In genomic region chr2:102117402-102117760, GRCm38 (mm10) we compare ENCODE assay signal across 12 mouse cellular contexts.
DNase-seq lines count a peak whose midpoint lies in the region; ATAC-seq and TF ChIP-seq lines count a peak whose summit lies in the region.
"Had no signal": no experiment of that assay in that cellular context is flagged by ENCODE, and none has a peak within 500 bp of the region (broad histone marks: within the 10 kb centered on the region; RNA-seq: fewer than 3 reads in every experiment).

No protein-coding gene starts in this region.

- H3K4me2 ChIP-seq in heart, postnatal 0 days (ENCODE audit: low read depth, low read length): no peak overlapping the region
- H3K4me2 ChIP-seq in stomach, embryonic 14.5 days (replicated peaks; ENCODE audit: low read depth, low read length): no peak overlapping the region
- H3K4me2 ChIP-seq in stomach, postnatal 0 days (replicated peaks; ENCODE audit: low read depth): no peak overlapping the region
- no peak overlapping the region for H3K4me2 ChIP-seq in hindbrain, embryonic 15.5 days
- H3K4me2 ChIP-seq: liver, embryonic 15.5 days had no signal

- TF ChIP-seq CTCF in heart, postnatal 0 days (IDR thresholded peaks at IDR 0.05; ENCODE audit: low read depth): no peak
- no peak for TF ChIP-seq CTCF in stomach, postnatal 0 days (IDR thresholded peaks at IDR 0.05; ENCODE audit: low read depth)

- intact Hi-C loops in heart, postnatal 10 days (cut with DNase I): no loop called here

- ATAC-seq in heart, postnatal 0 days (ENCODE audit: insufficient read depth, low read depth): no peak
- ATAC-seq in stomach, embryonic 14.5 days (ENCODE audit: insufficient number of reproducible peaks, insufficient read depth, low FRiP score, low read depth): no peak
- ATAC-seq in stomach, postnatal 0 days (ENCODE audit: low FRiP score, low TSS enrichment): no peak
- ATAC-seq in hindbrain, embryonic 15.5 days (ENCODE audit: low FRiP score, low read depth): peak; percentile 29

- 61% methylated on average over 6 of the region's 6 CpGs for WGBS in heart, postnatal 0 days
- 56% methylated on average over 6 of the region's 6 CpGs for WGBS in stomach, embryonic 14.5 days
- WGBS in stomach, postnatal 0 days: 58% methylated on average over 6 of the region's 6 CpGs
- 37% methylated on average over 6 of the region's 6 CpGs for WGBS in hindbrain, embryonic 15.5 days

- H3K9ac ChIP-seq in heart, postnatal 0 days (replicated peaks; ENCODE audit: low read depth, low read length): no peak overlapping the region
- H3K9ac ChIP-seq in stomach, embryonic 14.5 days (replicated peaks; ENCODE audit: low read depth, low read length): no peak overlapping the region
- no peak overlapping the region for H3K9ac ChIP-seq in stomach, postnatal 0 days (ENCODE audit: low read length)
- no peak overlapping the region for H3K9ac ChIP-seq in hindbrain, embryonic 15.5 days
- H3K9ac ChIP-seq: liver, embryonic 15.5 days had no signal

- H3K4me1 ChIP-seq in heart, postnatal 0 days (ENCODE audit: control insufficient read depth, insufficient read depth): peaks cover 33% of the 10 kb centered on the region
- peaks cover 50% of the 10 kb centered on the region for H3K4me1 ChIP-seq in stomach, embryonic 14.5 days (ENCODE audit: control insufficient read depth, insufficient read depth, low read length)
- peaks cover 5% of the 10 kb centered on the region for H3K4me1 ChIP-seq in stomach, postnatal 0 days (replicated peaks; ENCODE audit: control insufficient read depth, insufficient read depth)
- peaks cover 54% of the 10 kb centered on the region for H3K4me1 ChIP-seq in hindbrain, embryonic 15.5 days (replicated peaks)

- TF ChIP-seq EP300 in heart, postnatal 0 days (IDR thresholded peaks at IDR 0.05; ENCODE audit: low read depth): no peak
- TF ChIP-seq EP300 in stomach, postnatal 0 days (optimal IDR thresholded peaks at IDR 0.05): no peak

- H3K4me3 ChIP-seq in heart, postnatal 0 days (ENCODE audit: low read depth, low read length): no peak overlapping the region
- H3K4me3 ChIP-seq in stomach, embryonic 14.5 days (ENCODE audit: low read depth, low read length): no peak overlapping the region
- H3K4me3 ChIP-seq in stomach, postnatal 0 days (ENCODE audit: low read depth, low read length): no peak overlapping the region
- no peak overlapping the region for H3K4me3 ChIP-seq in hindbrain, embryonic 15.5 days
- H3K4me3 ChIP-seq: liver, embryonic 15.5 days had no signal

- peak overlapping the region; percentile 65; the same call in 1 of the 2 replicates for H3K27ac ChIP-seq in heart, postnatal 0 days (ENCODE audit: low read depth)
- H3K27ac ChIP-seq in stomach, embryonic 14.5 days (ENCODE audit: low read length): 0 out of 2 replicates have a peak overlapping the region, but pooled peaks have one; percentile 30
- no peak overlapping the region; the same call in 1 of the 2 replicates for H3K27ac ChIP-seq in stomach, postnatal 0 days (replicated peaks)
- H3K27ac ChIP-seq in hindbrain, embryonic 15.5 days (replicated peaks): no peak overlapping the region; the same call in 1 of the 2 replicates
- H3K27ac ChIP-seq: liver, embryonic 15.5 days had no signal

- no peak for DNase-seq in heart, postnatal 0 days (ENCODE audit: low spot score)
- no peak for DNase-seq in heart, postnatal 10 days
- DNase-seq in stomach, postnatal 0 days (ENCODE audit: low spot score): no peak
- DNase-seq in thymus, postnatal 36 days: peak; percentile 40 to 63
- no peak for DNase-seq in right cerebral cortex, adult 18-20 months
- no peak for DNase-seq in spleen, postnatal 36 days (ENCODE audit: low spot score in 2 of 2)
- DNase-seq: adrenal gland, postnatal 10 days; cerebellum, postnatal 14 days; heart, postnatal 4 days had no signal

- H3K9me3 ChIP-seq in heart, postnatal 0 days (replicated peaks; ENCODE audit: control insufficient read depth, low read length): no peaks in the 10 kb centered on the region
- H3K9me3 ChIP-seq in stomach, embryonic 14.5 days (ENCODE audit: control insufficient read depth, low read depth, low read length): no peaks in the 10 kb centered on the region
- no peaks in the 10 kb centered on the region for H3K9me3 ChIP-seq in stomach, postnatal 0 days (ENCODE audit: control insufficient read depth, low read length)
- H3K9me3 ChIP-seq in hindbrain, embryonic 15.5 days: no peaks in the 10 kb centered on the region
- H3K9me3 ChIP-seq: liver, embryonic 15.5 days had no signal

- H3K36me3 ChIP-seq in heart, postnatal 0 days (replicated peaks; ENCODE audit: control insufficient read depth, insufficient read depth, low read length): no peaks in the 10 kb centered on the region
- no peaks in the 10 kb centered on the region for H3K36me3 ChIP-seq in stomach, embryonic 14.5 days (ENCODE audit: control insufficient read depth, insufficient read depth, low read length)
- H3K36me3 ChIP-seq in stomach, postnatal 0 days (ENCODE audit: control insufficient read depth, insufficient read depth, low read length): no peaks in the 10 kb centered on the region
- no peaks in the 10 kb centered on the region for H3K36me3 ChIP-seq in hindbrain, embryonic 15.5 days
- H3K36me3 ChIP-seq: liver, embryonic 15.5 days had no signal

- no peaks in the 10 kb centered on the region for H3K27me3 ChIP-seq in heart, postnatal 0 days (ENCODE audit: control insufficient read depth, insufficient read depth, low read length)
- no peaks in the 10 kb centered on the region for H3K27me3 ChIP-seq in stomach, embryonic 14.5 days (ENCODE audit: control insufficient read depth, insufficient read depth, low read length)
- H3K27me3 ChIP-seq in stomach, postnatal 0 days (ENCODE audit: control insufficient read depth, insufficient read depth, low read length): no peaks in the 10 kb centered on the region
- H3K27me3 ChIP-seq in hindbrain, embryonic 15.5 days: no peaks in the 10 kb centered on the region
- H3K27me3 ChIP-seq: liver, embryonic 15.5 days had no signal

Comparison
In these comparisons a context has a peak if more than half of its experiments do, and no peak if none do; other contexts are left out.
1. H3K27ac ChIP-seq: peak in heart, postnatal 0 days (single experiment) and stomach, embryonic 14.5 days (single experiment); none in stomach, postnatal 0 days (single experiment) and hindbrain, embryonic 15.5 days (single experiment).
2. DNase-seq: peak in thymus, postnatal 36 days (2 of 2); none in heart, postnatal 0 days (single experiment), heart, postnatal 10 days (0 of 2), stomach, postnatal 0 days (single experiment), right cerebral cortex, adult 18-20 months (single experiment) and spleen, postnatal 36 days (0 of 2).